Mouse (Mus musculus): ENCODE data around the gene Tead3. TPM values are rescaled to one million over a fixed set of nuclear protein-coding genes. Genes with fewer than 3 reads are reported as not detected.

The Tead3 gene
- polyA plus RNA-seq, 1 experiment from 2014 or later = 13.3 TPM

DNA sequence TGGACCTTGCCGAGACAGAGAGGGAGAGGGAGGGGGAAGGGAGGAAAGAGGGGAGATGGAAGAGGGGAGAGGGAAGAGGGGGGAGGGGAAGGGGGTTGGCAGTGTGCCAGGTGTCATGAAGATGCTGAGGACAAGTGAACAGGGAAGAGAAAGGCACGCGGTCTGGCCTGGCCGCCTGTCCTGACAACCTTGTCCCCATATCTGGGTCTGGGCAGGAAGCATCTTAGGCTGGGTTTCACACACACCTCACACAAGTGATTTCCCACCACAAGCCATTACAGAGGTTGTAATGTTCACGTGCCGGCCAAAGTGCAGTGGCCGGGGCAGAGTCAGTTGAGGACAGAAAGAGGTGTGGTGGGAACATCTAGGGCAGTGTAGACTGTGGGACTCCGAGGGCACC is 63.0 kb downstream of the Tead3 start:
- Histone ChIP-seq H3K4me1 (replicated peaks; ENCODE audit: control insufficient read depth, insufficient read depth, low read length) (peaks cover 17% of the 10 kb centered on the region), H3K9ac (ENCODE audit: low read length) (no peak overlapping the region), H3K36me3 (ENCODE audit: control insufficient read depth, insufficient read depth, low read length) (no peaks in the 10 kb centered on the region), H3K27me3 (replicated peaks; ENCODE audit: control insufficient read depth, insufficient read depth, low read length) (no peaks in the 10 kb centered on the region), H3K4me2 (ENCODE audit: low read length) (no peak overlapping the region), H3K27ac (ENCODE audit: low read depth) (no peak overlapping the region), H3K4me3 (ENCODE audit: low read depth, low read length) (no peak overlapping the region), H3K9me3 (ENCODE audit: control insufficient read depth, low read length) (no peaks in the 10 kb centered on the region)
- WGBS = 59% methylated on average over 8 of the region's 8 CpGs
- ATAC-seq (replicated peaks; ENCODE audit: low FRiP score, low TSS enrichment, low read depth) = peak; percentile 59
- DNase-seq (ENCODE audit: low spot score) = no peak

- H3K27me3 ChIP-seq (replicated peaks; ENCODE audit: control insufficient read depth, insufficient read depth, low read length) = no peaks in the 10 kb centered on the region
- no peak overlapping the region for H3K4me3 ChIP-seq (ENCODE audit: low read depth, low read length)
- peaks cover 17% of the 10 kb centered on the region for H3K4me1 ChIP-seq (replicated peaks; ENCODE audit: control insufficient read depth, insufficient read depth, low read length)
- H3K27ac ChIP-seq (ENCODE audit: low read depth) = no peak overlapping the region
- no peaks in the 10 kb centered on the region for H3K9me3 ChIP-seq (ENCODE audit: control insufficient read depth, low read length)
- no peak for DNase-seq (ENCODE audit: low spot score)
- 58% methylated on average over 5 of the region's 5 CpGs for WGBS
- H3K36me3 ChIP-seq (ENCODE audit: control insufficient read depth, insufficient read depth, low read length) = no peaks in the 10 kb centered on the region
- H3K4me2 ChIP-seq (ENCODE audit: low read length) = no peak overlapping the region
- 0 out of 2 replicates have a peak, but pooled peaks have one; percentile 13 for ATAC-seq (replicated peaks; ENCODE audit: low FRiP score, low TSS enrichment, low read depth)
- H3K9ac ChIP-seq (ENCODE audit: low read length) = no peak overlapping the region
Observed at GRCm38 (mm10) chr17:28286964-28287363, 63.7 kb downstream of the Tead3 start.

DNA sequence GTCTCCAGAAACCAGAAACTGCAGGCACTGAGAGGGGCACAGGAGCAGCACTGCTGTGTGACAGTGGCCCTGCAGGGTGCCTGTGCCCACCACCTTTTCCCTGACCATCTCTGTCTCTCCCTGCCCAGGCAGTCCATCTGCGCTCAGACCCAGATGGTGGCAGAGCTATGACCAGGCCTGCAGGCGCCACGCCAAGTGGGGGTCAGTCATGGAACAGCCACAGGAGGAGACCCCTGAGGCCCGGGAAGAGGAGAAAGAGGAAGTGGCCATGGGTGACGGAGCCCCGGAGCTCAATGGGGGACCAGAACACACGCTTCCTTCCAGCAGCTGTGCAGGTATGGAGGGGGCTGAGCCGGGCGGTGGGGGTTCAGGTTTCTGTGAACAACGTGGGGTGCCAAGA is 64.5 kb downstream of the Tead3 start:
- Histone ChIP-seq H3K36me3 (ENCODE audit: control insufficient read depth, insufficient read depth, low read length) (no peaks in the 10 kb centered on the region), H3K27me3 (replicated peaks; ENCODE audit: control insufficient read depth, insufficient read depth, low read length) (no peaks in the 10 kb centered on the region), H3K9ac (ENCODE audit: low read length) (no peak overlapping the region), H3K27ac (ENCODE audit: low read depth) (no peak overlapping the region), H3K4me2 (ENCODE audit: low read length) (no peak overlapping the region), H3K9me3 (ENCODE audit: control insufficient read depth, low read length) (no peaks in the 10 kb centered on the region), H3K4me1 (replicated peaks; ENCODE audit: control insufficient read depth, insufficient read depth, low read length) (peaks cover 22% of the 10 kb centered on the region), H3K4me3 (ENCODE audit: low read depth, low read length) (no peak overlapping the region)
- DNase-seq (ENCODE audit: low spot score) (no peak), ATAC-seq (replicated peaks; ENCODE audit: low FRiP score, low TSS enrichment, low read depth) (no peak)
- WGBS = 77% methylated on average over 10 of the region's 10 CpGs

GRCm38 (mm10) chr17:28283199-28283598 is 67.4 kb downstream of the Tead3 start:
- H3K9me3 ChIP-seq (ENCODE audit: control insufficient read depth, low read length) = no peaks in the 10 kb centered on the region
- WGBS = 86% methylated on average over 10 of the region's 10 CpGs
- no peak for ATAC-seq (replicated peaks; ENCODE audit: low FRiP score, low TSS enrichment, low read depth)
- H3K27ac ChIP-seq (ENCODE audit: low read depth) = no peak overlapping the region
- H3K4me1 ChIP-seq (replicated peaks; ENCODE audit: control insufficient read depth, insufficient read depth, low read length) = peaks cover 36% of the 10 kb centered on the region
- no peaks in the 10 kb centered on the region for H3K27me3 ChIP-seq (replicated peaks; ENCODE audit: control insufficient read depth, insufficient read depth, low read length)
- no peaks in the 10 kb centered on the region for H3K36me3 ChIP-seq (ENCODE audit: control insufficient read depth, insufficient read depth, low read length)
- DNase-seq (ENCODE audit: low spot score) = no peak
- no peak overlapping the region for H3K4me3 ChIP-seq (ENCODE audit: low read depth, low read length)
- H3K4me2 ChIP-seq (ENCODE audit: low read length) = no peak overlapping the region
- no peak overlapping the region for H3K9ac ChIP-seq (ENCODE audit: low read length)

GRCm38 (mm10) chr17:28281866-28282441 is 68.7 kb downstream of the Tead3 start:
- no peak overlapping the region for H3K4me3 ChIP-seq (ENCODE audit: low read depth, low read length)
- H3K4me2 ChIP-seq (ENCODE audit: low read length) = no peak overlapping the region
- no peak overlapping the region for H3K27ac ChIP-seq (ENCODE audit: low read depth)
- DNase-seq (ENCODE audit: low spot score) = no peak
- ATAC-seq (replicated peaks; ENCODE audit: low FRiP score, low TSS enrichment, low read depth) = no peak
- WGBS = 88% methylated on average over 7 of the region's 7 CpGs
- peaks cover 33% of the 10 kb centered on the region for H3K4me1 ChIP-seq (replicated peaks; ENCODE audit: control insufficient read depth, insufficient read depth, low read length)
- no peaks in the 10 kb centered on the region for H3K36me3 ChIP-seq (ENCODE audit: control insufficient read depth, insufficient read depth, low read length)
- H3K9me3 ChIP-seq (ENCODE audit: control insufficient read depth, low read length) = no peaks in the 10 kb centered on the region
- no peak overlapping the region for H3K9ac ChIP-seq (ENCODE audit: low read length)
- no peaks in the 10 kb centered on the region for H3K27me3 ChIP-seq (replicated peaks; ENCODE audit: control insufficient read depth, insufficient read depth, low read length)

Other genes starting within 250 kb of the Tead3 start
- gene Scube3, start 208.7 kb downstream of the Tead3 start, polyA plus RNA-seq (2014; fragmentation: Nextera tagmentation; extraction: Ambion mirVana) = 3.5 TPM in 2 replicates
- gene Zfp523, start 173.7 kb downstream of the Tead3 start, polyA plus RNA-seq (2014; fragmentation: Nextera tagmentation; extraction: Ambion mirVana) = 31.8 and 32.4 TPM in 2 replicates
- gene Def6, start 143.0 kb downstream of the Tead3 start, polyA plus RNA-seq (2014; fragmentation: Nextera tagmentation; extraction: Ambion mirVana) = 1.9 and 2.6 TPM in 2 replicates
- 2.1 and 2.5 TPM in 2 replicates for gene Ppard, start 118.1 kb downstream of the Tead3 start, polyA plus RNA-seq (2014; fragmentation: Nextera tagmentation; extraction: Ambion mirVana)
- 27.3 and 33.7 TPM in 2 replicates for gene Fance, start 37.3 kb downstream of the Tead3 start, polyA plus RNA-seq (2014; fragmentation: Nextera tagmentation; extraction: Ambion mirVana)
- gene Rpl10a, start 22.3 kb downstream of the Tead3 start, polyA plus RNA-seq (2014; fragmentation: Nextera tagmentation; extraction: Ambion mirVana) = 909 and 955 TPM in 2 replicates
- gene Tulp1, start 14.4 kb upstream of the Tead3 start, polyA plus RNA-seq (2014; fragmentation: Nextera tagmentation; extraction: Ambion mirVana) = 3.7 and 4.0 TPM in 2 replicates
- gene Fkbp5, start 166.7 kb upstream of the Tead3 start, polyA plus RNA-seq (2014; fragmentation: Nextera tagmentation; extraction: Ambion mirVana) = 8.1 and 8.7 TPM in 2 replicates
- not detected in 2 replicates for gene Armc12, start 180.0 kb upstream of the Tead3 start, polyA plus RNA-seq (2014; fragmentation: Nextera tagmentation; extraction: Ambion mirVana)
- gene Clpsl2, start 198.6 kb upstream of the Tead3 start, polyA plus RNA-seq (2014; fragmentation: Nextera tagmentation; extraction: Ambion mirVana) = not detected in 2 replicates
- gene Clps, start 209.9 kb upstream of the Tead3 start, polyA plus RNA-seq (2014; fragmentation: Nextera tagmentation; extraction: Ambion mirVana) = 18.6 and 323 TPM in 2 replicates
- gene Lhfpl5, start 224.8 kb upstream of the Tead3 start, polyA plus RNA-seq (2014; fragmentation: Nextera tagmentation; extraction: Ambion mirVana) = 1.5 and 2.0 TPM in 2 replicates

Measured in intestine, embryonic 14.5 days (tissue).